Mouse (Mus musculus): ENCODE data around the gene Ifnab.

Gene Ifnab

DNA sequence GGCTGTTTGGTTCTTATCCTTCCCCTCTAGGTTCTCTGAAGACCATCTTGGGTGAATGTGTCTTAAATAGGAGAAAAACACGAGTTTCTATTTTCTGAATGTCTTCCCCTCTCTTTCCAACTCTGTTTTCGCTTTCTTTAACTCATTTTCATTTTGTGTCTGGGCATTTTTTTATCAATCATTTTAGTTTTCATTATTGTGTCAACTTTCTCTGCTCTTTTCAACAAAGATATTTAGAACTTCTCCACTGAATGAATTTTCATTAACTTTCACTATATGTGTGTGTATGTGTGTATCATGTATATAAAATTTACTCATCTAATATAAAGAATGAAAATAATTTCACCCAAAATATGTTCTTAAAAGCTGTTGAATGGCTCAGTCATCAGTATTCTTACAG lies at the start of gene Ifnab:
Ifnab (minus strand) TSS at position 101 of the 400 bp plus-strand sequence.
- no peak for DNase-seq

DNA sequence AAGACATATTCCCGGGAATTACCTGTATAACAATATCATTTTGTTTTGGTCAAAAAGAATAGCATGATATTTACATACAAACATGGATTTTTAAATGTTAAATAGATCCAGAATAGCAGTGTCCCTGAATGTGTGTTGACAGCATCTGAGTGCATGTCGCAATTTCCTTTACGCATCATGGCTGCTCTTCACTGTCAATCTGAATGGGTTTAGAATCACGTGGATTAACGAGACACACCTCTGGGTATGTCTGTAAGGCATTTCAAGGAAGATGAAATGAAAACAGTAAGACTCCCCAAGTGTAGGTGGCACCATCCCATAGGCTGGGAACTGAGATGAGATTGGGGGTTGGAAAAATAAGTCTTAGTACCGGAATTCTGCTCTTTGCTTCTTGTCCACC lies 47.9 kb upstream of the Ifnab start:
- DNase-seq: no peak

DNA sequence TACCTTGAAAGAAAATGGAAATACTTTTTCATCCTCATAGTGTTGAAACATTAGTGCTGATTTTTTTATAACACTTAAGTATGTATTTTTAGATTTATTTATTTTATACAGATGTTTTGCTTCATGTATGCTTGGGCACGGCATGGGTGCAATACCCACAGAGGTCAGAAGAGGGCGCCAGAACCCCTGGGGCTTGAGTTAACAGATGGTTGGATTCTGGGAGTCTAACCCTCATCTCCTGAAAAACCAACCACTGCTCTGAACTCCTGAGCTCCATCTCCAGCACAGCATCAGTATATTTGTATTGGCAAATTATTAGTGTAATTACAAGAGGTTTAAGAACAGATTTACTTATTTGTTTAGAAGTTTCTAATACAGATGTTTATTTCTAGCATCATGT lies 47.3 kb upstream of the Ifnab start:
- peak; percentile 55 to 60 for DNase-seq

DNA sequence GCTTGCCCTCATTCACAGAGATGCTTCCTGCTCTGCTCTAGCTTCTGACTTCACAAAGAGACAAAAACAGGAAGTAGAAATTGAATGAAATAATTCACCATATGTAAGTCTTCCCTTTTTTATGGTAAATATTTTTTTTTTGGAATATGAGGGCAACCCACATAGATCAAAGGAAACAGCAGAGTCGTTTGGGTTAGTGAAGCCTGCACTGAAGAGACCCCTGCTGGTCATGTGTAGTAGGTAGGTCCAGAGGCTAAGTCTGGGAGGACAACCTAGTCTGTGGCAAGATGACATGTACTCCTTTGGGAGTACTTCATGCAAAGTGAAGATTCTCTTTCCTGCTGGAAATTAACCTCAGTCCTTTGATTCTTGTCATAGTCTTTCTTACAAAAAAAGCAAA lies 36.2 kb upstream of the Ifnab start:
- DNase-seq: no peak

DNA sequence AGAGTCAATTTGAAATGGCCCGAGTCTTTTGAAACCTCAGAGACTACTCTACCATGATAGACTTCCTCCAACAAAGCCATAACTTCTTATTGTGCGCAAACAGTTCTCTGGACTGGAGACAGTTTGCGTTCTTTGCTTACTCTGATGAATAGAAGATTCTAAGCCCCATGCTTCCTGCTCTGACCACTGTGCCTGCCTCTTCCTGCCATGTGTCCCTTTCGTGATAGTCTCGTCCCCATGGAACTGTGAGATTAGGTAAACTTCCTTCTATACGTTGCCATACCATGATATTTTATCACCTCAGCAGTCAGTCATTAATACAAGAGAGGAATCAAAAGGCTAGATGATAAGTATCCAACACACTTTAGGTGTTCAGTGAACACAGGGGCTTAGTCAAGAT lies 35.6 kb upstream of the Ifnab start:
- DNase-seq: no peak

DNA sequence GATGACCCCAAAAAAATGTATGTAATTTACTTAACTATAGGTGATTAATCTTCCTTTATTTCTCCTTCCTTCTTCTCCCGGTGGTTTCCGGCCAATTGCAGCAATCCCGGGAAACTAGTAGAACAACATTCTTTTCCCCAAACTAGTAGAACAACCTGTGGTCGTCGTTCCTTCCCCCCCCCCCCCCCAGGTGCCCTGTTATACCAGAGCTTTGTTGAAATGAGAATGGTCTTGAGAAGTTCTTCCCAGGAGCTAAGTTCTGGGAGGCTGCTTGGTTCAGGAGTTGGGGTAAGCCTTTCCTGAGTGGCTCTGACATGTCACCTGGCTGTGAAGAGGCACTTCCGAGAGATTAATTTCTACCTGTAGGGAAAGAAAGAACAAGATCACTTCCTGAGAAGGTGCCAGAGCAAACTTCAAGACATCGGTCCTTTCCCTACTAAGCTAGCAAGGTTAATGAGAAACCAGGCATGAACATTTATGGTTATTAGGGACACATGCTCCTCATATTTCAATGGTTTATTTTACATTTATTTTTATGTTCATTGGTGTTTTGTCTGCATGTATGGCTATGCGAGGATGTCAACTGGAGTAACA lies 32.4 kb upstream of the Ifnab start:
- DNase-seq: no peak

DNA sequence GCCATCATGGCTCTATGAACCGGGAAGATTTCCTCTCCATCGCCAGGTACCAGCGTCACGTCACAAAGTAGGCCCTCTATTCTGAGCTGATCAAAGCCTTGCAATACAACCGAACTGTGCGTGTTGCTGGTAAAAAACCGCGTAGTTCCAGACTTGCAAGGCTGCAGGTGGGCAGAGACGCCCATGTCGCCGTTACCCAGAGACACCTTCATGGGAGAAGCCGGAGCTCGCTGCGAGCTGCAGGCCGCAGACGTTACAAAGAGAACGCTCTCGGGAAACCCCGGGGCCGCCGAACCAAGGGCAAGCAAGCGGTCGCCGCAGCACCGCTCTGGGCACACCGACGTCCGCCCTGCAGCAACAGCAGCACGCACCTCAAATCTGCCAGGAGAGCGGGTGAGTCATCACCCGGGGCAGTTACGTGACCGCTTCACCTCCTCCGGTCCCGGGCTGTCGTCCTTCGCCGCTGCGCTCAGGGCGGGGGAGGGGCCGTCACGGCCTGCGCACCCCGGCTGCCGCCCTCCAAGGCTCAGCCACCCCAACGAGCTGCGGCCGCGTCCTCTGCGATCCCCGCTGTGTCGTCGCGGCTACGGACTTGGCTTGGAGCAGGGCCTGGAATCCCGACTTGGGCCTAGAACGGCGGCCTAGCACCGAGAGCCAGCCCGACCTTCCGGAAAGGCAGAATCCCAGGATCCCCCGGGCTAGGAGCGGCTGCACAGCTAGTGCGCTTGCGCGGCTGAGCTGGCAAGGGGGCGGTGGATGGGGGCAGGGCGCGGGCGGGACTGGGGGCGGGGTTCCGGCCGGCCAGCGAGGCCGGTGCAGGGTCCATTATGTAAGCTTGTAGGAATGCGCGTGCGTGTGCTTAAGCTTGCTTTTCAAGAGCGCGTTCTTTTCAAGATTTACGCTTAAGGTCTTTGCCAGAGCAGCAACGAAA lies 30.9 kb upstream of the Ifnab start, which contains the start of the genes Gm26566 and Klhl9:
Gm26566 (plus strand) TSS at position 15 of the 931 bp plus-strand sequence.
Klhl9 (minus strand) TSS at position 675 of the 931 bp plus-strand sequence.
- DNase-seq: peak; percentile 91 to 93

DNA sequence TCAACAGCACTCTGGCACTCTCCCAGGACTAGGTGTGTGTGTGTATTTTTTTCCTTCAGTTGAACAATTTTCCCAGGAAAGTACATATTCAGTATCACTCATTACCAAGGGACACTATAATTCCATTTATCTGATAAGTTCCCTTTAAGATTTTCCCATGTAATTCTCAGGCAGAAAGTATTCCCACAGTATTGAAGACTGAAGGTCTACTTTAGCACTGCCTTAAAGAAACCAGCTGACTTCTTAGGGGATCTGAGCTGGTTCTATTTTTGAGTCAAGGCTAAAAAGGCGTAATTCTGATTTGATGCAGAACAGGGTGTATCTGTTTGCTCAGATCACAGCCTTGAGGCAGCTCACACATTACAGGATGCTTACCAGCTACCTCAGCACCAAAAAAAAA lies 27.6 kb upstream of the Ifnab start:
- DNase-seq: no peak

DNA sequence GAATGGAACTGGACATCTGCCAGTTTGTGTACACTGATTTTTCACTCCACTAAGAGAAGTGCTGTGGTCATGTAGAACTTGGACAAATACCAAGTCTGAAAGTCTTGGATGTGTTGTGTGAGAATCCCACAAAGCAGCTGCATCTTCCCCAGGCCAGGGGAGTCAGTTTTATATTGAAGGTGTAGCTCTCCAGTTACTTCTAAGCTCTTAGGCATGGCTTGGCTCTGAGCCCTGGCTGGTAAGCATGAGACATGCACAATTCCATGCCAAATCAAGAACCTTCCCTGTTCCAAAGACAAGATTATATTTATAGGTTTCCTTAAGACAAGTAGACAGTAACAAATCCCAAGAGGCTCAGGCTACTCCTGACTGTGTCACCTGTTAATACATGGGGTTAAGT lies 23.9 kb upstream of the Ifnab start:
- DNase-seq: peak in 1 of 2 experiments; percentile 19

DNA sequence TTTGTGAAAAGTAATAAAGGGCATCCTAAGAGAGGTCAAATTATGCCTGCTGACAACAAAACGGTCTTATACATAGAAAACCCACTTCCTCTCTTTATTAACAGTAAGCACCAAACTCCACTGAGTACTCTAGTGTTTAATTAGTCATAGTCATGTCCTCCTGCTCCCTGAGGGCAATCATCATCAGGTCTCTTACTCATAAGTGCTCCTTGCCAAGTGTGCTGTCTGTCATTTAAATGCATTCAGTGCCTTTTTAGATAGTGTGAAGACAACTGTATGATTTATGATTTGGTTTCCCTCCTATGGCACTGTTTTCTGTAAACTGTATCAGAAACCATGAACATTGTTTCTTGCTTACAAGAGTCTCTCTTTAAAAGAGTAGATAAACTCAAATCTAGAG lies 23.1 kb upstream of the Ifnab start:
- no peak for DNase-seq

DNA sequence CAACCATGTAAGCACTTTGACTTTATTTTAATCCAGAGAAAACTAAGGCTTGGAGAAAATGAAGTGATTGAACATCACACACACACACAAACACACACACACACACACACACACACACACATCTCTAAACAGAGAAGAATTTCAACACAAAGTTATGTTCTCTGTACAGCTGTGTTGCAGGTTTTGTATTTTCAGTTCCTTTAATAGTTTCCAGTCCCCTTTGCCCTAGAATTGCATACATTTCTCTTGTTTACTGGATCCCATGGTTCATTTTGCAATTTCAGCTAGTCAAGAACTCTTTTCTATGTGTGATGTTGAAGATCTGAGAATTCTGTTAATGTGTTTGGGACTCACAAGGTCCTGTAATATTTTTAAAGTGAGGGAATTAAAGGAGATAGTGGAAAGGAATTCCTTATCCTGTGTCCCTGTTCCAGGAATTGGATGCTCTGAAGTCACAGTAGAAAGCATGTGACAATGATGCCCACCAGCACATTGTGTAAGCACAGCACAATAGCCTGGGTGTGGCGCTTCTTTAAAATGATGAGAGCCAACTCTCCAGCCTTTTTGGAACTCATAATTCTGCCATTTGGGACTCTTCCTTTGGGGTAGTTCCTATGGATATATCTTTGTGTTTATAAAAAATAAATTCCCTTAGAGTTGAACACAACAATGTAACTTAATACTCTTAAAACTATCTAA lies 16.1 kb upstream of the Ifnab start:
- no peak for DNase-seq

DNA sequence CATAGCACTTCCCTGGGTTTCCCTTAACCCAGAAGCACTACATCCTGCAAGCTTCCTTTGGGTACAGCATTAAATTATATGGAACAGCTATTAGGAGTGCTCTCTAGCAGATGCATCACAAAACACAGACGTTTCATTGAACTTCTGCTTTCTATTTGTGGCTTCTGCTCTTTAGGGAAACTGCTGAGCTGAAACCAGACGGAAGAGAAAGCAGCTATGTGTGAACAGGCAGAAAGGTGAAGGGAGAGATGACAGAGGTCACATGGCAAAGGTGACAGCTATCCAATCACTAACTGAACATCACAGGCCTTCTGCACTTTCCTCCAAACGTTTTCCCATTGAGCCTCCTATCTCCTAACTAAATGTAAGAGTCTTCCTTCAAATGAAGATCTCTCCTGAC lies 14.8 kb upstream of the Ifnab start:
- no peak for DNase-seq

DNA sequence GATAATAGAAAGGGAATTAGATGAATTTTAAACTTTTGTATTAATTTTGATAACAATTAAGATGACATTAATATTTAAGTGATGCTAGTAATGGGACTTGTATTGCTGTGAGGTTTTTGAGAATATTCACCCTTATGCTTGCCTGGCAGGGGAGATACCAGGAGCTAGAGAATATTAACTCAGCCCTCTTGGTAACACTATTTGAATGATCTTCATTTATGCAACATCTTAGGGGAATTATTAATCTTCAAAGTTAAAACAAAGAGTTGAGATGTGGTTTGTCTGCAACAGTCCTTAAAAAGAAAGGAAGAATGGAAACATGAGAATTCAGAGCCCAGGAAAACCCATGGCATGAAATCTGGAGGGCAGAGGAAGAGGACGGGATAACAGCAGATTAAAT lies 8.1 kb upstream of the Ifnab start:
- DNase-seq: no peak

DNA sequence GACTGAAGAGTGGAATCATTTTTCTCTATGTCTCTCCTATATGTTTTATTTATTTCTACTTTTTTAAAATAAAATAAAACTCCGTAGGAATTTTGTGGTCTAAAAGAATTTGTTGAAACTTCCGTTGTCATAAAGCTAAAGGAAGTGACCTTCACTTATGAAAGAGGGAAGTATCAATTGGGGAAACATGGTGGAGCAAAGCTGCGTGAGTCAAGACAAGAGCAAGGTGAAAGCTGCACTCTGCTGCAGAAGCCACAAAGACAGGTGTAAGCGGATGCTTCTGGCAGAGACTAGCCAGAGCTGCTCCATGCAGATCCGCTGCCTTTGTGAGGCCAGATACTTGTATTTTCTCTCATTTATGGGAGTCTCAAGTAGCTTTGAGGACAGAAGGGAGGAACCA lies 7.6 kb upstream of the Ifnab start:
- no peak for DNase-seq

DNA sequence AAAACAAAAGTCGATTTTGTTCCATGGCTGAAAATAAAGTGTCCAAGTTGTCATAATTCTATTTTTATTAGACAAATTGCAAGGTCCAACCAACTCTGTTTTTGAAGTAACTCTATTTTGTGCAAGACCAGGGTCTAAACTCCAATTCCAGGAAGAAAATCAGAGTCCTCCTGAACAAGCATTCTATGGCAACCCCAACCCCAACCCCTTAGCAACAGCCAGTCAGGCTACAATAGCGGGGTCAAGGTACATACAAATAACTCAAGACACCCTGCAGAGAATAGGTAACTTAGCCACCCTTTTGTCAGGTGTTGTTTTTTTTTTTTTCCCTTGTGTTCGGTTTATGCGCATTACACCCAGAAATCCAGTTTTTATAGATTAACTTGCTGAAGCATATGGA lies 6.6 kb upstream of the Ifnab start:
- no peak for DNase-seq

DNA sequence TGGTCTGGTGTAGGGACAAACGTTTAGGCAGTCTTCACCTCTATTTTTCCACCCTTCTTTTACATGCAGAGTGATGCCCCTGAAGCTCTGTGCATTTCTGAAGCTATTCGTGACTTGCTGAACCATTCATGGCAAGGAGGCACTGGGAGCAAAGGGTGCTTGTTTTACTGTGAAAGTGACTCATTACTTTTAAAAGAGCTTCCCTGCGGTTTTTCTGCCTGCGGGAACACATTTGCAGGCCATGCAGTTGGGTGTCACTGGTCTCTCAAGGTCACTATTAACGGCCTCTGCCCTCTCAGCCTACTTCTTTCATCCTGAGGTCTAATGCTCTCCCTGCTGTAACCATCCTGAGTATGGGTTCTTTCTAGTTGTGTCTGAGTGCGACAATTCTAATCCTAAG lies 5.9 kb upstream of the Ifnab start:
- no peak for DNase-seq

DNA sequence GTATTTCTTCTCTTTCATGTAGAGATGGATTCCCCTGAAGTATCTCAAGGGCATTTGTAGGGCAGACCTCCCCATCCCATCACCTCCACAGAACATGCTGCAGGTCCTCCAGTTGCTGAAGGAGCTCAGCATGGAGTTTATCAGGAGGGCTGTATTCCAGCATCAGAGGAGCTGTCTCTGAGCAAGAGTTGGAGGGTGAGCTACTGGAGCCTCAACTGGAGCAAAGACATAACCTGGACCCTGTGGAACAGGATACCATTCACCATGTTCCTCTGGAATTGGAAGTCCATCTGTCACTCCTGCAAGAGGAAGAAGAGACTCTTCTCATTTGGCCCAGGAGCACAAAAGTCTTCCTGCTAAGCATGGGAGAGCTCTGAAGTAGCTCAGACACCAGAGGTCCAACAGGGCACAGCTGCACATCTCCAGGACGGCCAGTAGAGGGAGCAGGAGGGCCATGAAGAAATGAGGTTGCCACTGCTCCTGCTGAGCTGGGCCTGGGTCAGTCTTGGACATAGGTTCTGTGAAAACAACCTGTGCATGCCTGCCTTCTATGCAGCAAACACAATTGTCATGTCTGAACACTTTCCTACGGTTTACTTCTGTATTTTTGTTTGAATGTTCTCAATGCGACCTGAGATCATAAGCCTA lies 5.2 kb upstream of the Ifnab start:
- peak; percentile 72 to 80 for DNase-seq

DNA sequence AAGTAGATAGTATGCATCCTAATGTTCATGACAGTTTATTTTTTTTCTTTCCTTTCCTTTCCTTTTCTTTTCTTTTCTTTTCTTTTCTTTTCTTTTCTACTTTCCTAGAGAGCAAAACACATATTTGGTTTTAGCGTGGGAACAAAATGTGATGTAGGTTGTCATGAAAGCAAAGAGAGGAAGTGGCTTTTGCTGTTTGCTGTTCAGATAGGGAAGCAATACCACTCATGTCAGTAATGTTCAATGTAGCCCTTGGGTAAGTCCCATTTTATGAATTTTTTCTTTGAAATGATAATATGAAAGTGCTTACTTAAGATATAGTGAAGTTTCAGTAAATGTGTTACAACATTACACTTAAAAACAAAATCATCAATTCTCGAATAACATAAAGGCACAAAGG lies 2.2 kb upstream of the Ifnab start:
- DNase-seq: no peak

DNA sequence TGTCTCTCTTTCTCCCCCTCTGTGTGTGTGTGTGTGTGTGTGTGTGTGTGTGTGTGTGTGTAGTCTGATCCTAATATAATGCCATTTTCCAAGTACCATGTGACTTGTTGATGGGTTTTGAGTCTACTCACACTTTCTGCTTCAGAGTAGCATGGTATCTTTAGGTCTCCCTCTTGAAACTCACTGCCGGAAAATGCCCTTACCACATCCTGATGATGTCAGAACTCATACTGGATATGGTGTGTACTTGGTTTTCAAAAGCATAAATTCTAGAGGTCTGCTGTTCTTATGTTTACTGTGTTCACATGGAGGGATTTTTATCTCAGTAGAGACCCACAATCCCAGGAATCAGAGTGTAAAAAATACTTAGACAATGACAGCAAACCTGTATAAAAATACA lies 1.4 kb upstream of the Ifnab start:
- DNase-seq: no peak

DNA sequence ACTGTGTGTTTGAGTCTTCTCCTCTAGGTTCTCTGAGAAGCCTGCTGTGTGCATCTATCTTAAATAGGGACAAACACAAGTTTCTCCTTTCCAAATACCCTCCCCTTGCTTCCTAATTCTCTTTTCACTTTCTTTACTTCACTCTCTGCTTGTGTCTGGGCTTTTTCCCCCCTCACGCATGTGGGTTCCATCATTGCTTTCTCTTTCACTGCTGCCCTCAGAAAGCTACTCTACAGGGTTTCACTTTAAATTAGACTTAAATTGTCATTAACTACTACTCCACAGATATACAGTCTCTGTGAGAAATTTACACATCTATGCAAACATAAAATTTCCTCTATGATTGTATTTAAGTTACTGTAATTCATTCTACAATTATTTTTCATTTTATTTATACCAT lies 7.3 kb downstream of the Ifnab start, which contains the start of gene Ifna2:
Ifna2 (minus strand) TSS at position 101 of the 400 bp plus-strand sequence.
- no peak for DNase-seq

DNA sequence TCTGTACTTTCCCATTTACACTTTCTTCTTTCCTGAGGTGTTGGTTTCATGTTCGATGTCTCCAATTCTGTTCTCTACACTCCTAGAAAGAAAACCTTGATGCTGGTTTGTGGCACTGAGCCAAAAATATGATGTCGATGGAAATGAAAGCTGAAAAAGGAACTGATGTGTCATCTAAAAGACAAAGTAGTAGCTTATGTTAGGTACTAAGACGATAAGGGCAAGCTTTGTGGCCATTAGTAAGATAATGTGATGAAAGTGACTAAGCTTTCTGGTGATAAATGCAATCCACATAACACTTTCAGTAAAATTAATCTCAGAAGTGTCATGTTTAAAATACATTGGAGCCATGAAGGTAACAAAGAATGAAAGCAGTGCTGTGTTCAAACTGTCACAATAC lies 9.8 kb downstream of the Ifnab start:
- DNase-seq: no peak

DNA sequence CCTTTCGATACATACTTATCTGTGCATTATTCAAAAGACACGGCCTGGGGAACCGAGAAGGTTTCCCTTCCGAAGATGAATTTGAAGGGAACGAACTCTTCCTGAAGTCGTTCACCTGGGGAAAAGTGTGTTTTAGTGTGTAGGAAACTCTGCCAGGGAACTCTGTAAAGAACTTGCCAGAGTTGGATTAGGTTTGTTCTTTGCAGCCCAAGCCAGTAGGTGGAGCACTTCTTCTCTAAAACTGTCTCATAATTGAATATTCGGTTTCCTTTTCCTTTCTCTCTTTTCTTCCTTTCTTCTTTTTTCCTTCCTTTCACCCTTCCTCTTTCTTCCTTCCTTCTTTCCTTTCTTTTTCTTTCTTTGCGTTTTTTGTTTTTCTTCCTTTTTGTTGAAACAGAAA lies 10.8 kb downstream of the Ifnab start:
- DNase-seq: peak in 1 of 2 experiments; percentile 14

DNA sequence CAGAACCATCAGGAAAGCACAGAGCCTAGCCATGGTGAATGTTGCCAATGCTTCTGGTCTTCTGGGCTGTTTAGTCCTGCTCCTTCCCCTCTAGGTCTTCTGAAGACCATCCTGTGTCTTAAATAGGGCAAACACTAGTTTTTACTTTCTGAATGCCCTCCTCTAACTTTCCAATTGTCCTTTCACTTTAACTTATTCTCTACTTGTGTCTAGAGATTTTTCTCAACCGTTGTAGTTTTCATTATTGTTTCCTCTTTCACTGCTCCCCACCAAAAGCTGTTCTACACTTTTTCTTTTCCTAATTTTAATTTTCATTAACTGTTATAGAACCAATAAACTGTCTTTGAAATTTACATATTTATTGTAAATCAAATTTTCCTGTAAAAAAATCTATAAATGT lies 14.3 kb downstream of the Ifnab start, which contains the start of gene Ifna16:
Ifna16 (minus strand) TSS at position 101 of the 400 bp plus-strand sequence.
- no peak for DNase-seq

Measured in cerebellum, postnatal 36 days (tissue).